Comparison of ENCODE assay signal across 34 mouse cellular contexts in genomic region chr3:36339656-36340055, GRCm38 (mm10).
"Had no signal": no experiment of that assay in that cellular context is flagged by ENCODE, and none has a peak within 500 bp of the region (broad histone marks: within the 10 kb centered on the region; RNA-seq: fewer than 3 reads in every experiment).

No protein-coding gene starts in this region.

- H3K27me3 ChIP-seq: heart, embryonic 12.5 days; heart, embryonic 13.5 days; heart, embryonic 15.5 days; hindbrain, embryonic 12.5 days; hindbrain, embryonic 13.5 days; hindbrain, embryonic 15.5 days; intestine, embryonic 15.5 days; kidney, embryonic 15.5 days had no signal

- H3K4me2 ChIP-seq: heart, embryonic 11.5 days; heart, embryonic 12.5 days; heart, embryonic 13.5 days; heart, embryonic 15.5 days; hindbrain, embryonic 12.5 days; hindbrain, embryonic 13.5 days; hindbrain, embryonic 14.5 days; hindbrain, embryonic 15.5 days; intestine, embryonic 15.5 days; kidney, embryonic 15.5 days had no signal

- DNase-seq: heart, postnatal 10 days; heart, postnatal 14 days; heart, postnatal 36 days; heart, postnatal 4 days; kidney, adult 11 months; kidney, adult 2 months; kidney, adult 8-10 months; kidney, adult 9 months; kidney, postnatal 10 days; kidney, postnatal 14 days; kidney, postnatal 25 days; kidney, postnatal 36 days; kidney, postnatal 4 days; layer of hippocampus, adult 9-11 months; layer of hippocampus, postnatal 36 days had no signal

- H3K4me3 ChIP-seq: heart, embryonic 10.5 days; heart, embryonic 12.5 days; heart, embryonic 13.5 days; heart, embryonic 15.5 days; hindbrain, embryonic 10.5 days; hindbrain, embryonic 12.5 days; hindbrain, embryonic 13.5 days; hindbrain, embryonic 15.5 days; intestine, embryonic 15.5 days; kidney, embryonic 15.5 days; layer of hippocampus, adult 2 months; left cerebral cortex, adult 2 months had no signal

- ATAC-seq: hindbrain, embryonic 16.5 days; hindbrain, postnatal 0 days; inflammation-experienced regulatory T-cells, adult 6 months; intestine, embryonic 15.5 days; intestine, embryonic 16.5 days; intestine, postnatal 0 days had no signal

- H3K36me3 ChIP-seq: heart, embryonic 10.5 days; heart, embryonic 12.5 days; heart, embryonic 13.5 days; heart, embryonic 15.5 days; hindbrain, embryonic 10.5 days; hindbrain, embryonic 12.5 days; hindbrain, embryonic 13.5 days; hindbrain, embryonic 15.5 days; intestine, embryonic 15.5 days; kidney, embryonic 15.5 days had no signal
